Mouse (Mus musculus) C2C12 (cell line): Measurements from ENCODE around the gene Gm3646. TPM values are rescaled to one million over a fixed set of nuclear protein-coding genes. Genes with fewer than 3 reads are reported as not detected.

Experiments used
- H3K27me3 ChIP-seq: one replicate; pipeline ENCODE4 v1.6.1; 2011; ENCODE audit not compliant: control insufficient read depth, insufficient read depth, insufficient read length
- H3K36me3 ChIP-seq: one replicate; pipeline ENCODE4 v1.6.1; 2011; ENCODE audit not compliant: control insufficient read depth, insufficient read depth
- H3K4me3 ChIP-seq: one replicate; pipeline ENCODE4 v1.5.1; 2011; ENCODE audit warnings: mild to moderate bottlenecking, control low read depth; ENCODE audit not compliant: poor library complexity, insufficient read depth, severe bottlenecking
- H3K79me2 ChIP-seq: one replicate; pipeline ENCODE4 v1.6.1; 2011; ENCODE audit not compliant: control insufficient read depth, insufficient read depth
- H3K79me3 ChIP-seq: one replicate; pipeline ENCODE4 v1.6.1; 2011; ENCODE audit warnings: low read depth, control low read depth
- H3ac ChIP-seq: one replicate; pipeline ENCODE3; 2011; ENCODE audit warnings: low read depth; ENCODE audit not compliant: control insufficient read depth, insufficient read length
- CEBPB ChIP-seq: IDR thresholded peaks from one replicate; pipeline ENCODE4 v1.6.1; 2011; ENCODE audit warnings: low read depth, mild to moderate bottlenecking, control low read depth, moderate library complexity
- CTCF ChIP-seq: IDR thresholded peaks from one replicate; pipeline ENCODE4 v1.5.1; 2011; ENCODE audit not compliant: control insufficient read depth, insufficient read depth, insufficient read length
- FOSL1 ChIP-seq: IDR thresholded peaks from one replicate; pipeline ENCODE4 v1.8.0; 2011; ENCODE audit warnings: mild to moderate bottlenecking, low read length; ENCODE audit not compliant: poor library complexity, insufficient read depth, severe bottlenecking
- MAX ChIP-seq: IDR thresholded peaks from one replicate; pipeline ENCODE4 v1.6.1; 2011; ENCODE audit warnings: mild to moderate bottlenecking, control low read depth
- MYOD1 ChIP-seq: IDR thresholded peaks from one replicate; pipeline ENCODE4 v1.6.1; 2011; ENCODE audit warnings: low read depth; ENCODE audit not compliant: control insufficient read depth, insufficient read length
- MYOG ChIP-seq: IDR thresholded peaks from one replicate; pipeline ENCODE4 v1.6.1; 2011; ENCODE audit not compliant: control insufficient read depth, insufficient read length; ENCODE audit errors: extremely low read depth
- USF1 ChIP-seq: IDR thresholded peaks from one replicate; pipeline ENCODE4 v1.6.1; 2011; ENCODE audit warnings: low read depth, mild to moderate bottlenecking, control low read depth, moderate library complexity
- polyA plus RNA-seq: library from polyadenylated mRNA; unstranded; fragments of >200 nt; fragmentation: generic; extraction: Trizol; gene quantifications from one replicate; pipeline ENCODE4 v1.2.1, GENCODE M21; 2012; ENCODE audit warnings: missing spikeins

Gm3646 gene
- polyA plus RNA-seq, 1 experiment, result 0.22 TPM

DNA sequence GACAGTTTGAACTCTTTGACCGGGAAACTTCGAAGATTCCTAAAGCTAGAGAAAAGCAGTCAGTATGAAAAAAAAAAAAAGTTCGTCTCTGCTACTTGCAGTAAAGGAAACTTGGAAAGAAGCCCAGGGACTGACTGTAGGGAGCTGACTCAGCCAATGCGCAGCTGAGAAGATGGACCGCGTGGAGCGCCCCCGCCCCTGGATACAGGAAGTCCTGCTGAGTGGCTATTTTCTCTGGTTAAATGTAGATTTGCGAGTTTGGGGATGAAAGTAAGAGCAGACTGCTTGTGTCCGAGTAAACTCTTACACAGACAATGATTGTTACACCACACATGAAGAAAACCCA is 43.1 kb downstream of the Gm3646 start:
- TF ChIP-seq MAX (peak; percentile 65), USF1 (peak; percentile 30), CTCF (no peak), MYOD1 (peak; percentile 22), CEBPB (no peak)
- peak overlapping the region; percentile 56 for H3ac ChIP-seq
- no peaks in the 10 kb centered on the region for H3K27me3 ChIP-seq
- H3K79me3 ChIP-seq, result no peaks in the 10 kb centered on the region
- H3K36me3 ChIP-seq, result no peaks in the 10 kb centered on the region
- peak overlapping the region; percentile 18 for H3K4me3 ChIP-seq
- no peaks in the 10 kb centered on the region for H3K79me2 ChIP-seq

- Histone ChIP-seq H3K4me3 (peak overlapping the region; percentile 18), H3K79me2 (no peaks in the 10 kb centered on the region), H3K79me3 (no peaks in the 10 kb centered on the region), H3ac (peak overlapping the region; percentile 56), H3K27me3 (no peaks in the 10 kb centered on the region), H3K36me3 (no peaks in the 10 kb centered on the region)
- TF ChIP-seq CEBPB, result no peak
- TF ChIP-seq MAX, result no peak
- TF ChIP-seq CTCF, result peak; percentile 33
- peak; percentile 22 for TF ChIP-seq MYOD1
These were observed 43.7 kb downstream of the Gm3646 start for GRCm38 (mm10) chr1:39761211-39762024.

DNA sequence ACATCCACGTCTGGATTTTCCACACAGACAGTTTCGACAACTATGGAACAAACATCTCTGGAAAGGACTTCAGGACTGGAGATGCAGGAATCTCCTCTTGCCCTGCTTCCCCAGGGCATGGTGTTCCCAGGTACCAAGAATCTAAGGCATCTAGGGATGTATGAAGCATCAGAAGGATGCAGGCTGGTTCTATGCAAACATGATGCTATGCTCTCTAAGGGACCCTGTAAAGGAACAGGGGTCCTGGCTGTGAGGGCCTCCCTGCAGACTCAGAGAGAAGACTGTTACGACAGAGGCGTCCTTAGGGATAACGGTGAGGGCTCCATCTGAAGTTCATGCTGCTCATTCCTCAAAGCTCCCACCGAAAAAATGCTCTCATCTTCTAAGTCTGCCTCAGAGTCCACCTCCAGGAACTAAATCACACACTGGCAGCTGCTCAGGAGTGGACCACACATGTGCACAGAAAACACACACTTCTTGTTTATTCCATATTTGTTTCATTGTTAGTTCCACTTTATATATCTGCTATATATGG is 44.9 kb downstream of the Gm3646 start:
- no peaks in the 10 kb centered on the region for H3K27me3 ChIP-seq
- H3K4me3 ChIP-seq, result no peak overlapping the region
- no peaks in the 10 kb centered on the region for H3K36me3 ChIP-seq
- H3ac ChIP-seq, result peak overlapping the region; percentile 38
- TF ChIP-seq CEBPB (no peak), FOSL1 (no peak), USF1 (no peak), MYOG (no peak), CTCF (no peak), MAX (no peak), MYOD1 (no peak)
- H3K79me3 ChIP-seq, result no peaks in the 10 kb centered on the region
- no peaks in the 10 kb centered on the region for H3K79me2 ChIP-seq

- Histone ChIP-seq H3ac (peak overlapping the region; percentile 46), H3K27me3 (no peaks in the 10 kb centered on the region), H3K4me3 (no peak overlapping the region), H3K79me3 (no peaks in the 10 kb centered on the region), H3K79me2 (no peaks in the 10 kb centered on the region), H3K36me3 (no peaks in the 10 kb centered on the region)
- no peak for TF ChIP-seq CEBPB
- peak; percentile 25 for TF ChIP-seq USF1
- peak; percentile 47 for TF ChIP-seq MYOD1
- peak; percentile 64 for TF ChIP-seq MAX
- no peak for TF ChIP-seq MYOG
- no peak for TF ChIP-seq CTCF
- no peak for TF ChIP-seq FOSL1
These were observed 45.6 kb downstream of the Gm3646 start for GRCm38 (mm10) chr1:39759231-39760175.

- TF ChIP-seq USF1 (peak; percentile 65), MAX (peak; percentile 14), CTCF (no peak)
- Histone ChIP-seq H3K27me3 (no peaks in the 10 kb centered on the region), H3ac (no peak overlapping the region), H3K79me2 (no peaks in the 10 kb centered on the region), H3K36me3 (no peaks in the 10 kb centered on the region), H3K4me3 (no peak overlapping the region), H3K79me3 (no peaks in the 10 kb centered on the region)
These were observed 46.9 kb downstream of the Gm3646 start for GRCm38 (mm10) chr1:39758244-39758643.

DNA sequence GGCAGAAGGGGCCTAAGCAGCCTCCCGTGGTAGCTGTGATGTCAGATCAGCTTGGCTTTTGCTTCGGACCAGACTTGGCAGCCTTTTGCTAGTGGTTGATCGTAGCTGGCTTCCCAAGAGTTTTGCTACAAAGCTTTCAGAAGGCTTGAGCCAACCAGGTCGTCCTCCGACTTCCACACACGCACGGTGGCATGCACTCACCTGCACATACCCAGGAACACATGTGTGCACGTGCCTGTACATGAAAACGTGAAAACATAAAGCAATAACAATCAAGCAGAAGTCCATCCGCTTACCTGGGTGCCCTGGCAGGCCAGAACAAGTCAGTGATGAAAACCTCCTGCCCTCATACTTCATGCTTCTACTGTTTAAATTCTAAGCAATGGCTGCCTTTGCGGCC is 48.2 kb downstream of the Gm3646 start:
- Histone ChIP-seq H3ac (no peak overlapping the region), H3K79me3 (no peaks in the 10 kb centered on the region), H3K36me3 (no peaks in the 10 kb centered on the region), H3K27me3 (no peaks in the 10 kb centered on the region), H3K4me3 (no peak overlapping the region), H3K79me2 (no peaks in the 10 kb centered on the region)
- no peak for TF ChIP-seq MAX
- TF ChIP-seq FOSL1, result no peak
- TF ChIP-seq MYOG, result no peak
- no peak for TF ChIP-seq CEBPB
- TF ChIP-seq CTCF, result no peak
- no peak for TF ChIP-seq MYOD1
- no peak for TF ChIP-seq USF1
